Mouse (Mus musculus) kidney, embryonic 15.5 days (tissue): ENCODE measurements around the gene Acoxl. TPM values are rescaled to one million over a fixed set of nuclear protein-coding genes. Genes with fewer than 3 reads are reported as not detected.

Experiments used
- ATAC-seq: fragments of 200-750 bp; cut with Nextera tagmentation; replicated peaks from 2 replicates; pipeline ENCODE4 v1.8.0; 2017; ENCODE audit warnings: moderate TSS enrichment; ENCODE audit not compliant: low FRiP score
- H3K27ac ChIP-seq: fragments of 300-500 bp; sonication (generic); 2 replicates; pipeline ENCODE4 v1.5.1; 2015; ENCODE audit warnings: mild to moderate bottlenecking, inconsistent platforms
- H3K27me3 ChIP-seq: fragments of 300-500 bp; sonication (generic); 2 replicates; pipeline ENCODE4 v1.6.1; 2015; ENCODE audit warnings: inconsistent platforms
- H3K36me3 ChIP-seq: fragments of 300-500 bp; sonication (generic); 2 replicates; pipeline ENCODE4 v1.6.1; 2015; ENCODE audit warnings: inconsistent platforms
- H3K4me1 ChIP-seq: fragments of 300-500 bp; sonication (generic); 2 replicates; pipeline ENCODE4 v1.6.1; 2015; ENCODE audit warnings: inconsistent platforms
- H3K4me2 ChIP-seq: fragments of 300-500 bp; sonication (generic); 2 replicates; pipeline ENCODE4 v1.6.1; 2015; ENCODE audit warnings: moderate library complexity, mild to moderate bottlenecking, inconsistent platforms
- H3K4me3 ChIP-seq: fragments of 300-500 bp; sonication (generic); replicated peaks from 2 replicates; pipeline ENCODE4 v1.5.1; 2015; ENCODE audit warnings: mild to moderate bottlenecking, inconsistent platforms
- H3K9ac ChIP-seq: fragments of 300-500 bp; sonication (generic); 2 replicates; pipeline ENCODE4 v1.6.1; 2015; ENCODE audit warnings: mild to moderate bottlenecking, inconsistent platforms
- H3K9me3 ChIP-seq: fragments of 300-500 bp; sonication (generic); replicated peaks from 2 replicates; pipeline ENCODE4 v1.6.1; 2016; ENCODE audit warnings: inconsistent platforms
- WGBS: fragments of 180-500 bp; shearing (Covaris S2); methylation state at CpG from one replicate; pipeline ENCODE4 v1.1.7; 2015; ENCODE audit warnings: mixed read lengths; 5-methylcytosine and 5-hydroxymethylcytosine counted together
- polyA plus RNA-seq: library from polyadenylated mRNA; unstranded; fragments of >200 nt; fragmentation: Nextera tagmentation; extraction: Ambion mirVana; gene quantifications from 2 replicates; pipeline ENCODE4 v1.2.1, GENCODE M21; 2015

Gene Acoxl
- polyA plus RNA-seq, 1 experiment from 2014 or later = 0.74 TPM

DNA sequence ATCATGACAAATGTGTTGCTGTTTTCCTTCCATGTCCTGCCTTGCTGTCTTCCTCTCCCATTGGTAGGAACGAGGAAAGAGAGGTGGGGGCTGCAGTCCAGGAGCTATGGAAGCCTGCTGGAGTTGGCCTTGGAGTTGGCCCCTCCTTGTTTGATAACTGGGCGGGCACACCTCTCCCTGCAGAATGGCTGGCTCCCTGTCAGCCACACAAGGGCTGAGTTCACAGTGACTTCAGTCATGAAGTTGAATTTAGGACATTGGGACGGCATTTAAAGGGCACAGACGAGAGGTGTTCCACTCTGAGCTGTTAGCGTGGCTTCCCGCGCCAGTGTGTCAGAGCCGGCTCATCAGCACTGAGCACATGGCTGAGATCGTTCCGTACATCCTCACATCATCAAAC lies 66.2 kb downstream of the Acoxl start:
- Histone ChIP-seq H3K27me3 (no peaks in the 10 kb centered on the region), H3K27ac (no peak overlapping the region), H3K9ac (no peak overlapping the region), H3K4me2 (no peak overlapping the region), H3K4me3 (no peak overlapping the region), H3K36me3 (no peaks in the 10 kb centered on the region), H3K9me3 (no peaks in the 10 kb centered on the region), H3K4me1 (peaks cover 45% of the 10 kb centered on the region)
- 76% methylated on average over 10 of the region's 10 CpGs for WGBS
- no peak for ATAC-seq

- Histone ChIP-seq H3K27ac (peak overlapping the region; percentile 85), H3K4me3 (no peak overlapping the region), H3K9me3 (no peaks in the 10 kb centered on the region), H3K9ac (no peak overlapping the region), H3K36me3 (no peaks in the 10 kb centered on the region), H3K4me1 (peaks cover 45% of the 10 kb centered on the region), H3K4me2 (no peak overlapping the region), H3K27me3 (no peaks in the 10 kb centered on the region)
- WGBS = 22% methylated on average over 6 of the region's 6 CpGs
- peak; percentile 66 for ATAC-seq
Observed at GRCm38 (mm10) chr2:127906973-127907678, 68.5 kb downstream of the Acoxl start.

DNA sequence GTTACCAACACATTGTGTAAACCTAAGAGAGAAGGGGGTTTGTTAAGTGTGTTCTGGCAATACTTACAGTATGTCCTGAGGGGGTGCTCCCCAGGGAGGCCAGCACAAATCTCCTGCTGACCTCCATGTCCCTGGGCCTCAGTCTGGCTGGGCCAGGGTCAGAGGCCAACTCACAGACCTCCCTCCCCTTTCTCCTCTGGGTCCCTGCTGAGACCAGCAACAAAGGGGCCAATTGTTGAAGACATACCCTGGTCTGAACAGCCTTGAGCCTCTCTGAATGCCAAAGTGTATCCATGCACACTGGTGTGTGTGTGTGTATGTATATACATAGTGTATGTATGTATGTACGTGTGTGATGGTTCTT lies 69.0 kb downstream of the Acoxl start:
- no peaks in the 10 kb centered on the region for H3K27me3 ChIP-seq
- peaks cover 45% of the 10 kb centered on the region for H3K4me1 ChIP-seq
- 28% methylated on average over 1 of the region's 1 CpGs for WGBS
- no peaks in the 10 kb centered on the region for H3K36me3 ChIP-seq
- no peaks in the 10 kb centered on the region for H3K9me3 ChIP-seq
- no peak overlapping the region for H3K4me3 ChIP-seq
- no peak overlapping the region for H3K9ac ChIP-seq
- H3K27ac ChIP-seq = peak overlapping the region; percentile 85
- no peak overlapping the region for H3K4me2 ChIP-seq
- ATAC-seq = peak; percentile 76

GRCm38 (mm10) chr2:127908881-127909280 lies 70.2 kb downstream of the Acoxl start:
- peak overlapping the region; percentile 85 for H3K27ac ChIP-seq

DNA sequence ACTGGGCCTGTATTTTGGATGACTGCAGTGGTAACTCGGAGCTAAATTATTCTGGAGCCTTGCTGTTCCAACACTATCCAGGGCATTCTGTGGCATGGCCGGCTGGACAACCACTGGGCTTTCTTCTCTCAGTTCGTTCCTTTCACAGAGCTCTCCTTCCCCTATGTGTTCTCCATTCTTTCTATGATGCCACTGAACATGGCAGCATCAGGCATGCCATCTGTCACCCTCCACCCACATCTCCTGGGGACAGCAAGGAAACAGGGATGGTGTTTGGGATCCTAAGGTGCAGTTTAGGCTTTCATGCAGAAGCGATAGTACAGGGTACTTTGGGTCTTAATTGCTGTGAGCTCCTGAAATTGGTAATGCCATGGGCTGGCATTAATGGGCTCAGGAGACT lies 71.1 kb downstream of the Acoxl start:
- peaks cover 42% of the 10 kb centered on the region for H3K4me1 ChIP-seq
- H3K27ac ChIP-seq = no peak overlapping the region
- no peaks in the 10 kb centered on the region for H3K36me3 ChIP-seq
- no peak overlapping the region for H3K4me3 ChIP-seq
- H3K9ac ChIP-seq = no peak overlapping the region
- H3K9me3 ChIP-seq = no peaks in the 10 kb centered on the region
- H3K4me2 ChIP-seq = no peak overlapping the region
- WGBS = 90% methylated on average over 4 of the region's 4 CpGs
- ATAC-seq = no peak
- H3K27me3 ChIP-seq = no peaks in the 10 kb centered on the region

More at GRCm38 (mm10) chr2:127908881-127909280, 70.2 kb downstream of the Acoxl start:
- H3K27me3 ChIP-seq = no peaks in the 10 kb centered on the region
- no peaks in the 10 kb centered on the region for H3K9me3 ChIP-seq
- no peak overlapping the region for H3K4me3 ChIP-seq
- H3K9ac ChIP-seq = no peak overlapping the region
- peaks cover 44% of the 10 kb centered on the region for H3K4me1 ChIP-seq
- H3K36me3 ChIP-seq = no peaks in the 10 kb centered on the region
- ATAC-seq = no peak
- no peak overlapping the region for H3K4me2 ChIP-seq
- WGBS = 14% methylated on average over 7 of the region's 7 CpGs

- Histone ChIP-seq H3K4me2 (no peak overlapping the region), H3K9me3 (no peaks in the 10 kb centered on the region), H3K36me3 (no peaks in the 10 kb centered on the region), H3K4me3 (no peak overlapping the region), H3K4me1 (peaks cover 32% of the 10 kb centered on the region), H3K27ac (no peak overlapping the region), H3K27me3 (no peaks in the 10 kb centered on the region), H3K9ac (no peak overlapping the region)
- WGBS = 86% methylated on average over 3 of the region's 3 CpGs
- ATAC-seq = no peak
Observed at GRCm38 (mm10) chr2:127911579-127911978, 72.9 kb downstream of the Acoxl start.

DNA sequence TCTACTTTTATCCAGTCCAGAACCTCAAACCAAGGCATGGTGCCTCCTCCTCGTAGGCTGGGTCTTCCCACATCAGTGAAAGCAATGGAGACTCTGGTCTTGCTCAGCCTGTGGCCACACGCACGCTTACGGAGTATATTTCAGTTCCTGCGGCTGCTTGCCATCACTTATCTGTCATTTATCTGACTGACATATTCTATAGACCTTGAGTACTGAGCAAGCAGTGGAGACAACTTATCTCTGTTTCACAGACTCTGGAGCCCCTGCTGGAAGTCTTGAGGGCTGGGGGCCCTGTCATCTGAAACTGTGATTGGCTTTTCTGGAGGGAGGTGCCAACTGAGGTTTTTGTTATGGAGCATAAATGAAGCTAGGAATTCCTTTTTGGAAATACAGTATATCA lies 75.4 kb downstream of the Acoxl start:
- Histone ChIP-seq H3K9me3 (no peaks in the 10 kb centered on the region), H3K4me1 (peaks cover 8% of the 10 kb centered on the region), H3K36me3 (no peaks in the 10 kb centered on the region), H3K9ac (no peak overlapping the region), H3K4me3 (no peak overlapping the region), H3K27me3 (no peaks in the 10 kb centered on the region), H3K4me2 (no peak overlapping the region), H3K27ac (no peak overlapping the region)
- no peak for ATAC-seq
- 82% methylated on average over 5 of the region's 5 CpGs for WGBS

DNA sequence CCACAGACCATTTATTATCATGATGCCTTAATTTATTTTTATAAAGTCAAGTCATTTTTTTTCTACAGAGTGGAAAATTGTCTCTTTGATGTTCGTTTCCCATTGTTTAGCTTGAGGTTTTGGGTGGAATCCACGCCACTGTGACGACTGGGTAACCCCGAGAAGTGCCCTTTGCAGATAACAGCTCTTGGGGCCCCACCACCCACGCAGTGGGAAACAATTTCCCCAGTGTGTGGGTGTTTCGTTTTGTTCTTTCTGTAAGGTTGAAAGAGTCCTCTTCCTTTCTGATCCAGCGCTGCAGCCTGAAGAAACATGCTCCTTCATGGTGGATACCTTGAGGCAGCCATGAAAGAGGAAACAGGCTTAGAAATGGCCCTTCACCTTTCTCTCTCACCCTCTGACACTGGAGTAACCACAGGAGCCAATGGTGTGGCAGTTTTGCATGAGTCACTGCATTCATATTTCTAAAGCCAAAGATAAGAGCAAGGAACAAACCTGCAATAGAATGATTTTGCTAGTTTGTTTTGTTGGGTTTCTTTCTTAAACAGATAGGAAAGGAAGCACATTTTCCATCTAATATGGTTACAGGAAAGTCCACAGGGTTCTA lies 78.2 kb downstream of the Acoxl start:
- Histone ChIP-seq H3K9me3 (no peaks in the 10 kb centered on the region), H3K36me3 (no peaks in the 10 kb centered on the region), H3K4me3 (no peak overlapping the region), H3K4me2 (no peak overlapping the region), H3K4me1 (peaks cover 7% of the 10 kb centered on the region), H3K27me3 (no peaks in the 10 kb centered on the region), H3K27ac (no peak overlapping the region), H3K9ac (no peak overlapping the region)
- no peak for ATAC-seq
- 41% methylated on average over 7 of the region's 7 CpGs for WGBS

DNA sequence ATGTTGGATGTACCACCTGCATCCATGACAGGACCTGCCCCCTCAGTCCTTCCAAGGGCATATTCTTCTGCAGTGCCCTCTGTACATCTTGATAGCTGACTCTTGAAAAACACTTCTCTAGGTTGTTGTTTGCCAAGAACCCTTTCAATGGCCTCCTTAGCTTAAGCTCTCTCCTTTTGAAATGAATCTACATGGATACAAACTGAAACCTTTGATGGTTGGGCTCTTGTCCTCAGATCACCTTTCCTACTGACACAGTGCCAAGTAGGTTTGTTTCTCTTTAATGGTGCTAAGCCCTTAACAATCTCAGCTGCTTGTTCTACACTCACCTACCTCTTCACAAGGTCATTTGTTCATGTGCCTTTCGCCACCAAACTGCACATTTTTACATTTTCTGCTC lies 81.1 kb downstream of the Acoxl start:
- 88% methylated on average over 1 of the region's 1 CpGs for WGBS
- H3K36me3 ChIP-seq = no peaks in the 10 kb centered on the region
- H3K27me3 ChIP-seq = no peaks in the 10 kb centered on the region
- ATAC-seq = no peak
- H3K4me2 ChIP-seq = no peak overlapping the region
- peaks cover 23% of the 10 kb centered on the region for H3K4me1 ChIP-seq
- no peak overlapping the region for H3K4me3 ChIP-seq
- H3K27ac ChIP-seq = no peak overlapping the region
- H3K9ac ChIP-seq = no peak overlapping the region
- H3K9me3 ChIP-seq = no peaks in the 10 kb centered on the region

DNA sequence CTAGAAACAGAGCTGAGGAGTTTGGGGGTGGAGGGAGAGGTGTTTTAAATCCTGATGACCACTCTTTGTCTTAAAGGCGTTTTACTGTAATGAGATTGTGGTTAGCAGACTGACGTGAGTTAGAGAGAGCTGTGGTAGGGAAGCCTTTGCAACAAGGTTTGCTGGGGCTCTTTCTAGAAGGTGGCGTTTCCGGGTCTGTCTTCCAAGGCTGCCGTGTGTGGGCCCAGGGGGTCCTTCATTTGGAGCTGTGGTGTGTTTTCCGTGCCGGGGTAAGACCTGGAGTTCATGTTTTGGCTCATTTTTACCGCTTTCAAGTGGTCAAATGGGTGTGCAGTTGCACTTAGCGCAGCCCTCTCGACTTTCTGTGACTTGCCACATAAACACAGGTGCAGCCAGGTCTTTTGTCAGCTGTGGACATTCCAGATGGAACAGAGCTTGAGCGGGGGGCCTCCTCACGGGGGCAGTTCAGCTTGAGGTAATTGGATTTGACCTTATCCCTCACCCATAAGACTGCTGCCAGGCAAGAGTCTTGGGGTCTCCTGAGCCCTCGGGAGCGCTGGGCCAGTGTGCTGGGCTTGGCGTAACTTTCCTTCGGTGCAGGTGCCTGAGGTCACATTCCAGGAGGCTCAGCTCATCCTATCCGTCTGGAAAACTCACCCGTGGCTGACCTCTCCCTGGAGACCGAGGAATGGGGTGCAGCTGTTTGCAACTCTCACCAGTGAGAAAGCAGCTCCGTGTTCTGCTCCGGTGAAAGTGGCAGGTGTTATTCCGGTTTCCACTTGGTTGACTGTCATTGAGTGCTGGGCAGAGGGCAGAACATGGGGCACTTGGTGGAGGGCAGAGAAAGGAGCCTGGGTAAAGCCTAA lies 83.6 kb downstream of the Acoxl start:
- Histone ChIP-seq H3K4me2 (peak overlapping the region; percentile 41), H3K9me3 (no peaks in the 10 kb centered on the region), H3K4me3 (no peak overlapping the region), H3K9ac (no peak overlapping the region), H3K27ac (peak overlapping the region; percentile 84), H3K36me3 (no peaks in the 10 kb centered on the region), H3K27me3 (no peaks in the 10 kb centered on the region), H3K4me1 (peaks cover 40% of the 10 kb centered on the region)
- ATAC-seq = peak; percentile 87
- WGBS = 23% methylated on average over 22 of the region's 22 CpGs

DNA sequence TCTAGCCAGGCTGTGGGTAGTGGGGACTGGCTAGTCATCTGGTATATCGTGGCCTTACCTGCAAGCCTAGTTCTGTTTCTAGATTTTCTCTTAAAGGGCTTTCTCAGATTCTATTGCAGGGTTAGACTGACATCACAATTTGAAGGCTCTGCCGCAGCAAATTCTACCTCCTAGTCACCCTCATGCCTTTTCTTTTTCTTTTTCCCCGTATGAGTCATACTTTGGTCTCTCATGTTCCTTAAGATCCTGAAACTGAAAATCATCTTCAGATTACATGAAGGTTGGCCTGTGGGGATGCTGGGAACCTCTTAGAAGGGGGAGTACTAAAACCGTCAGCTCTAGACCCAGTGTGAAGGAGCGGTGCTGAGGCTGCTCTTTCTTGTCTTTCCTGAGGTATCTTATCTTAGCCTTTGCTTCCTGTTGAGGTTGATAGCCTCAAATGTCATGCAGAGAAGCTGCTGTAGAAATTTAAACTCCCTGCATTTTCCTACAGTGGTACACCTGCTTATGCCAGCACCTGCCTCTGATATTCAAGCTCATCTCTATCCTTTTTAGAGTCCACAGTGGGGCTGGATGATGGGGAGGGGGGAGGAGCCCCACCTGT lies 84.5 kb downstream of the Acoxl start:
- Histone ChIP-seq H3K9ac (no peak overlapping the region), H3K4me2 (peak overlapping the region; percentile 41), H3K9me3 (no peaks in the 10 kb centered on the region), H3K4me1 (peaks cover 49% of the 10 kb centered on the region), H3K27me3 (no peaks in the 10 kb centered on the region), H3K27ac (peak overlapping the region; percentile 84), H3K4me3 (no peak overlapping the region), H3K36me3 (no peaks in the 10 kb centered on the region)
- 61% methylated on average over 5 of the region's 5 CpGs for WGBS
- no peak for ATAC-seq
